Mouse (Mus musculus): Measurements from ENCODE around the gene Cox16.
A peak's percentile ranks its signal among the peaks of the same experiment; 100 is the strongest.
"Not testable (repeated sequence)": the region's sequence is repeated elsewhere in the genome, so short reads cannot be mapped to it uniquely, and the experiment has no call there.

Gene Cox16

DNA sequence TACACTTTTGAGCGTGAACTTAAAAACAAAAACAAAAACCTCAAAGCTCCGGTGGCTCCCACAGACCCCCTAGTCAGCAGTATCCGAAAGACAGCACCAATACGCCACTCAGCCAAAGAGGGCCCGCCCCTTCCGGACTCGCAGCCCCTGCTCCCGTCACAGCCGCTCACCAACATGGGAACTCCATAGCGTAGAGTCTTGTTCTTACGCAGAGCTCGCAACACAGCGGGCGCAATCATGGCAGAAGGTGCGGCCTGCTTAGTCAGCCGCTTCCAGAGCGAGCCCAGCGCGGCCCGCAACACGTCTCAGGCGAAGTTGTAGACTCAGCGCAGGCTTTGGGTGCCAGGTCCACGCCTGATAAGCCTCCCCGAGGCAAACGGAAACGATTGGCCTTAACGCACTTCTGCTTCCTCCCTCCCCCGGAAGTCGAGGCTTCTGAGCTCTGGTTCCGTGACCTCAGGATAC lies at the start of gene Cox16:
Gene Cox16, minus strand, starts transcription at position 401 of the 465 bp plus-strand sequence.
- DNase-seq (ENCODE audit: low spot score), result peak; percentile 76

DNA sequence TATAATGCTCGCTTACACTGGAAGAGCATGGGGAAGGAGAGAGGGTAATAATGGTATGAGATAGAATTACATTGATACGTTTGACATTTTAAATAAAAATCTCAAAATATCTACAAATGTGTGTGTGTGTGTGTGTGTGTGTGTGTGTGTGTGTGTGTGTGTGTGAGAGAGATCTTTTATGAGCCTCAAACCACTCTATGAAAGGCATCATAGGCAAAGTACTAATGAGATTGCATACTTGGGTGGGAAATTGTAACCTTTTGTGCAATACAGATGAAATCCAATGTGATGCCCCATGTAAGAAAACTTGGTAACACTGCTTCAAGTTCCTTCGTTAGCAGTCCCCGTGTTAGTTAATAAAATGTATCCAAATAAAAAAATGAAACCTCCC lies 48.1 kb upstream of the Cox16 start:
- DNase-seq (ENCODE audit: low spot score), result no peak

DNA sequence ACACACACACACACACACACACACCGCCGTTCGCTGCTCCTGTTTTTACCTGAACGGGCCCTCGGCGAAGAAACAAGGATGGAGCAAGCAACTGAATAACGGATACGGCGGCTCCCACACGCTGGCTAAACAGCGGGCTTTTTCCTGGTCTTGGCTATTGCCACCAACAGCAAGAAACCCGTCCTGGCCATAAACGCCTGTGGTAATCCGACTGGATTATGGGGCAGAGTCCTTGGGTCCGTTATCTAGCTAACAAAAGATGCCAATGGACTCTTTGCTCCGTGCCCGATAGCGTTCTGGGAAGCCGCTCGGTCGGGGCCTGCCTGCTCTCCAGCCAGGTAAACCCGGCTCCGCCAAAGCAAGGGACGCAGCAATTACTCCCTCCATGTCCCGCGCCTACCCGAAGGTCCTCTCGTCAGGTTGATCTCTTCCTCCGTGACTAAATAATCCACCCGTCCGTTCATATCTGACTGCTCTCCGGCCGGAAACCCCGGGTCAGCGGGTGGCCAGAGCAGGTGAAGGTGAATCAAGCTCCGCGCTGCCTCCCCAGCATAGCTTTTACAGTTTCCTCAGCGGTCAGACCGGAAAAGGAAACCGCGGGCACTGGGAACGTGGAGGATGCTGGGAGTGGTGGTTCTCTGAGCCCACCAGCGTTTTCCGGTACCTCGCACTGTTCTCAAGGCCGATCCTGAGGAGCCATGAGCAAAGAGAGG lies 47.5 kb upstream of the Cox16 start, which contains the start of the genes Gm20498 and Synj2bp:
Gene Gm20498, minus strand, starts transcription at position 590 of the 713 bp plus-strand sequence.
Gene Synj2bp, minus strand, starts transcription at position 596 of the 713 bp plus-strand sequence.
- peak; percentile 75 for DNase-seq (ENCODE audit: low spot score)

DNA sequence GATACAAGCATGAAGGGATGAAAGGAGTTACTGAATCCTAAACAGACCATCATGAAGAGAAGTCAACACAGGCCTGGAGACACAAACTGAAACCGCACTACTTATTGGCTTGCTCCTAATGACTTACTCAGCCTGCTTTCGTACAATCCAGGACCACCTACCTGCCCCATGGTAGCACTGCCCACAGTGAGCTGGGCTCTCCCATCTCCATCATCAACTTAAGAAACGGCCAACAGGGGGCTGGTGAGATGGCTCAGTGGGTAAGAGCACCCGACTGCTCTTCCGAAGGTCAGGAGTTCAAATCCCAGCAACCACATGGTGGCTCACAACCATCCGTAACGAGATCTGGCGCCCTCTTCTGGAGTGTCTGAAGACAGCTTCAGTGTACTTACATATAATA lies 45.7 kb upstream of the Cox16 start:
- DNase-seq (ENCODE audit: low spot score), result not testable (repeated sequence)

DNA sequence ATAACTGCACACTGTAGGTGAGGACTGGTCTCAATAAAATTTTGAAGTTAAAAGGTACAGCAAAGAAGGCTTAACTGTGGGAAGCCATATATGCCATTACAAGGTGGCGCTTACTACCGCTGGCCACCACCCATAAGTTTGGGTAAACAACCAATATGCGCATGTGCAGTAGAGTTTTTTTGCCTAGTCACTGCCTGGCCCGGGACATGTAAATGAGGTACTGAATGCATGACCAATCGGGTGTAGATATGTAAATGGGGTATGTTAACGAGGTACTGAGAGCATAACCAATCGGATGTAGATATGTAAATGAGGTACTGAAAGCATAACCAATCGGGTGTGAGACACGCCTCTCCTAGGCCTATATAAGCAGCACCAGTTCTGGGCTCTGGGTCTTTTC lies 12.0 kb upstream of the Cox16 start:
- DNase-seq (ENCODE audit: low spot score), result not testable (repeated sequence)

DNA sequence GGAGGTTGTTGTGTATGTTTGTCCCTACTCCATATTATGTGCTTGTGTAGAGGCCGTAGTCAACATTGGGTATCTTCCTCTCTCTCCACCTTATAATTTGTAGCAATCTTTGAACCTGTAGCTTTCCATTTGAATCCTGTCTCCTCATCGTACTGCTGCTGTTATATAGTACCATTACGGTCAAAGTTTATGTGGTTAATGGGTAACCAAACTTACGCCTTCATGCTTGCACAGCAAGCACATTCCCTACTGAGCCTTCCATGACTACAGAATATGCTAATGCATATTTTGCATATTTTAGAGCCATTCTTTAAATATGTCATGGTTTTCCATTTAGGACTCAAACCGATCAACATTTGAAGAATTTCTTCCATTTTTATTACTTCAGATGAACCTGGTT lies 5.6 kb upstream of the Cox16 start:
- no peak for DNase-seq (ENCODE audit: low spot score)

DNA sequence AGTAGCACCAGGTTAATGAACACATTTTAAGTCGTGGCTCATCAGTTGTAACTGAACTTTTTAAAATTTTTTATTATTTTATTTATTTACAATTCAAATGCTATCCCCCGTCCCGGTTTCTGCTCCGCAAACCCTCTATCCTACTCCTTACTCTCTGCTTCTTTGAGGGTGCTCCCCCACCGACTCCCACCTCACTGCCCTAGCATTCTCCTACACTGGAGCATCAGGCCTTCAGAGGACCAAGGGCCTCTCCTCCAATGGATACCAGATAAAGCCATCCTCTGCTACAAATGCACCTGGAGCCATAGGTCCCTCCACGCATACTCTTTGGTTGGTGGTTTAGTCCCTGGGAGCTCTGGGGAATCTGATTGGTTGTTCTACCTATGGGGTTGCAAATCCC lies 384 bp upstream of the Cox16 start:
- DNase-seq (ENCODE audit: low spot score), result no peak

DNA sequence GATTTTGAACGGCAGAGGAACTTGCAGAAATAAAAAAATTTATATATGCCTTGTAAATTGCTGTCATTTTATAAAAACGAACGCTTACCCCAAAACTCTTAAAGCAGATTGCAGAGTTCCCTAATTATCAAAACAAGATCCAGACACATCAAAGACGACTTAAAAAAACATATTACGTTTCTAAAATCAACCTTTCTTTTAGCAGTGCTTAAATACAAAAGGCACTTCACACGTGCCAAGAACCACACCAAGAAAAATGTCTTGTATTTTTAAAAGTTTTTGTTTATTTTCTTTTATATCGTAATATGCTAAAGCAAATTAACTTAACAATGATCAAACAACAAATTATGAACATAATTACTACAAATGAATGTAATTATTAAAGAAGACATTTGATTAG lies 715 bp downstream of the Cox16 start:
- DNase-seq (ENCODE audit: low spot score), result no peak

DNA sequence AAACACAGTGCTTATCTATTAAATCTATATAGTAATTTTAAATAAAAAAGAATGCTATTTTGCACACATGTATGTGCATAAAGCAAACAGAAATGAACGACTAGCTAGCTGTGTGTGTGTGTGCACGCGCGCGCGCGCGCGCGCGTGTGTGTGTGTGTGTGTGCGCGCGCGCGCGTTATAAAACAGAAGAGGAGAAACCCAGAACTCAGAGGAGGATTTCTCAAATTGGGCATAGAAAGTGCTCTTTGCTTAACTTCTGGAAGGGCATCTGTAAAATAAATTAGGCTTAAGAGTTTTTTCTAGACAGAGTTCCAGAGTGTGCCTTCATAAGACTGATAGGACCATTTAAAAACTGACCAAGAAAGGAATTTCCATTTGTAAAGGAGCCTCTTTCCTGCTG lies 1.3 kb downstream of the Cox16 start:
- DNase-seq (ENCODE audit: low spot score), result no peak

DNA sequence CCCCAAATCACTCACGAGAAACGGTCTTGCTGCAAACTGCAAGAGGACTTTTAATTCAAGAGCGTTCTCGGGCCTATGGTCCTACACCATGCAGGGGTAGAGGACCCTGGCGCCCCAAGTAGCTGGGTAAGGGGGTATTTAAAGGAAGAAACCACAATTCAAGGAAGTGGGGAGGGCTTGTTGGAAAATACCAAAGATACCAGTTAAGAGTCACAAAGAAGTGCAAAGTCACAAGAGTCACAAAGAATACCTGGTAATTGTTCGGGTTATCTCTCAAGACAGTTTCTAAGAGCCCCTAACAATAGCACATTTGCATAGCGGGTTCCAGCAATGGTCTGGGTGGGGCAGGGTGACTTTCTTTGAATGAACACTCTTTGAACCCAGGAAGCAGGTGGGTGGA lies 25.9 kb downstream of the Cox16 start:
- not testable (repeated sequence) for DNase-seq (ENCODE audit: low spot score)

DNA sequence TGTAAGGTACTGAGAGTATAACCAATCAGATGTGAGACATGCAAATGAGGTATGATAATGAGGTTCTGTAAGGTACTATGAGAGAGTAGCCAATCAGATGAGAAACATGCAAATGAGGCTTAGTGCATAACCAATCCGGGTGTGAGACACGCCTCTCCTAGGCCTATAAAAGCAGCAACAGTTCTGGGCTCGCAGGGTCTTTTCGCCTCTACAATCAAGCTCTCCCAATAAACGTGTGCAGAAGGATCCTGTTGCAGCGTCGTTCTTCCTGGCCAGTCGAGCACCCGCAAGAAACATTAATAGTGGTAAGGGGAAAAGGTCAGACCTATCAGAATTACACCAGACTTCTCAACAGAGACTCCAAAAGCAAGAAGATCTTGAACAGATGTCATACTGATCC lies 45.9 kb downstream of the Cox16 start:
- not testable (repeated sequence) for DNase-seq (ENCODE audit: low spot score)

DNA sequence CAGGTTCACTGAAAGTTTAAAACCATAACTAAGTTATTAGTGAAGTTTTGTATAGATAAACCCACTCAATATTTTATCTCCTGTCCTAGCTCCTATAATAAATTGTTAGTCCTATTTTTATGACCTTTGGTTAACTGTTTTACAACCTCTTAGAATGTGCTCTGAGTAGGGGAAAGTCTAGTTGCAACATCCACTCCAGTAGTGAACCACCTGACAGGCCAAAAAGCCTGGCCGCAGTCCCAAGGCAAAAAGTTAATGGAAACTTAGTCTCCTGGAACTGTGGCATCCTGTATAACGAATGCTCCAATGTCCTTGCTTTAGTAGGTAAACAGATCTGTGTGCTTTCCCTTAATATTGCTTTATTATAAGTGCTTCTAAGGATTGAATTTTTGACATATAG lies 50.1 kb downstream of the Cox16 start:
- not testable (repeated sequence) for DNase-seq (ENCODE audit: low spot score)

DNA sequence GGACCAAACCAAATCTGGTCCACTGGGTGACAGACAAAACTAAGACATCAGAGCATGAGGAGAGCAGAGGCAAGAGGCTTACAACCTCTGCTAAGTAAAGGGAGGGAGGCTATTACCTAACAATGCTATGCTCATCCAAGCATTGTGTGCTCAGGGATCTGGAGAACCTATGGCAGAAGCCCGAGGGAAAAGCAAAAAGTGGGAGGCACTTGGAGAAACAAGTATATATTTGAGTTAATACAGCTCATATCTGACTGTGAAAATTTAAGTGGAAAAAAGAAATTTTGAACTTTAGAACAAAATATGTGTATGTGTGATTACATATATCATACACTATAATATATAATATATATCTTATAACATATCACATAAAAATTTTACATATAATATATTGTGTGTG lies 63.1 kb downstream of the Cox16 start, which contains the start of gene Adam4:
Gene Adam4, minus strand, starts transcription at position 101 of the 400 bp plus-strand sequence.
- DNase-seq (ENCODE audit: low spot score), result no peak

DNA sequence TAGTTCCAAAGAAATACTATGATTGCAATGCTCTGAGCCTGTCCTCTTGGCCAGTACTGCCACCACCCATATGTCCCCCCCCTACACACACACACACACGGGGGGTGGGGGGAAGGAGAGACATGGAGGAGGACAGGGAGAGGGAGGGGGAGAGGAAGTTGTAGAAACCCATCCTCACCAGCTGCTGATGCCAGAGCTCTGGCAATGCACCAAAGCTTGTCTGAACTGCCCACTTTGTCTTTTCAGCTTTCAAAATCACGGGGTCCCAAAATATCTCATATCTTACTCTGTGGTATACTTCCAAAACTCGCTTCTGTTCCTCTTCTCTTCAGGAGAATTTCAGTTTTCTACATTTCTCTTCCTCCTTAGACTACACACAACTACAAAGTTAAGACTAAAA lies 71.7 kb downstream of the Cox16 start:
- no peak for DNase-seq (ENCODE audit: low spot score)

DNA sequence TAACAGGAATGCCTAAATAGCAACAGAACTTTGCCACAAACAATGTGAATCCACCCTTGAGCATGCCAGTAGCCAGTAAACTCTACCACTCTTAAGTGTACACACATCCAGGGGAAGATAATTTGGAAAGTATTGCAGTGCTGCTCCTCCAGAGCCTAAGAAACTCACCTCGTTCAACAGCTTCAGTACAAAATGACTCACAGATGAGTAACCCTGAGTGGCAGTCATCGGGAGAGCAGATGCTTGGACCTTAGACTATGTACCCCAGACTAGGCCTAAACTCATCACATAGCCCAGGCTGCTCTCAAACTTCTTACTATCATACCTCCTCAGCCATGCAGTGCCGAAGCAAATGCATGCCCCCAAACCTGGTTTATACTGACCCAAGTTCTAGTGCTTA lies 76.0 kb downstream of the Cox16 start:
- no peak for DNase-seq (ENCODE audit: low spot score)

DNA sequence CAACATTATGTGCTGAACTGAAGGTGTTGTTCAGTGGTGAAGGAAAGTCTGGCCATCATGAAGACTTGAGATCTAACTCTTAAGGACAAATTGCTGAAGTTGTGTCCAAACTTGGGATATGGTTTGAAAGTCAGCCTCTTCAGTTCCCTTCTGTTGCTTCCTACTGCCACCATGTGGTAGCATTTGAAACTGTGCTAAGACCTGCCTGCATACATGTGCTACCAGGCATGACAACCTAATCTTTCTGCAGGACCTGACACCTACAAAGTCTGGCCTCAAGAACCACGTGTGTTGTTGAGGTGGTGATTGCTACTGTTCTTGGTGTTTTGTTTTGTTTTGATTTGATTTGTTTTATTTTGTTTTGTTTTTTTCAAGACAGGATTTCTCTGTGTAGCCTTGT lies 82.7 kb downstream of the Cox16 start:
- no peak for DNase-seq (ENCODE audit: low spot score)

DNA sequence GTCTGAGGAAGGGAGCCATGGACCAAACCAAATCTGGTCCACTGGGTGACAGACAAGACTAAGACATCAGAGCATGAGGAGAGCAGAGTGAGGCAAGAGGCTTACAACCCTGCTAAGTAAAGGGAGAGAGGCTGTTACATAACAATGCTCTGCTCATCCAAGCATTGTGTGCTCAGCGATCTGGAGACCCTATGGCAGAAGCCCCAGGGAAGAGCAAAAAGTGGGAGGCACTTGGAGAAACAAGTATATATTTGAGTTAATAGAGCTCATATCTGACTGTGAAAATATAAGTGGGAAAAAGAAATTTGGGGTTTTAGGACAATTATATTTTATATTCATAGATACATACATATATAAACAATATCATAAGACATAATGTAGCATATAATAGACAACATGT lies 105.6 kb downstream of the Cox16 start, which contains the start of gene Gm4787:
Gene Gm4787, minus strand, starts transcription at position 101 of the 400 bp plus-strand sequence.
- not testable (repeated sequence) for DNase-seq (ENCODE audit: low spot score)

DNA sequence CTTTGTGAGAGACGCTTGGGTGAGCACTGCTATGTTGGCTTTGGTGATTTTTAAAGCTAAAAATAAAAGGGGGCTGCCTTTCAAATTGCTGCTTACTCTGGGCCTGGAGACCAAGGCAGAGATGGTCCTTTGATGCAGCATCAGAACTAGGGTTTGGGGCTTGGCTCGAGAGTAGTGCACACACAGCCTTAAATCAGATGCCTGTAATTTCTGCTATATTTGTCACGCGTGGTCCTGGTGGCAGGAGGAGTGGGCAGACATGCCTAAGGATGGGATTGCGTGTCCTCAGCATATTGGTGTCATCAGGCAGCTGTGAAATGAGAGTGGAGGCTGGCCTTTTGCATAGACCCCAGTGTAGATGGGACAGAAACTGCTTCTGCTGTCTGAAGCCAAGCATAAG lies 151.1 kb downstream of the Cox16 start:
- DNase-seq (ENCODE audit: low spot score), result no peak

DNA sequence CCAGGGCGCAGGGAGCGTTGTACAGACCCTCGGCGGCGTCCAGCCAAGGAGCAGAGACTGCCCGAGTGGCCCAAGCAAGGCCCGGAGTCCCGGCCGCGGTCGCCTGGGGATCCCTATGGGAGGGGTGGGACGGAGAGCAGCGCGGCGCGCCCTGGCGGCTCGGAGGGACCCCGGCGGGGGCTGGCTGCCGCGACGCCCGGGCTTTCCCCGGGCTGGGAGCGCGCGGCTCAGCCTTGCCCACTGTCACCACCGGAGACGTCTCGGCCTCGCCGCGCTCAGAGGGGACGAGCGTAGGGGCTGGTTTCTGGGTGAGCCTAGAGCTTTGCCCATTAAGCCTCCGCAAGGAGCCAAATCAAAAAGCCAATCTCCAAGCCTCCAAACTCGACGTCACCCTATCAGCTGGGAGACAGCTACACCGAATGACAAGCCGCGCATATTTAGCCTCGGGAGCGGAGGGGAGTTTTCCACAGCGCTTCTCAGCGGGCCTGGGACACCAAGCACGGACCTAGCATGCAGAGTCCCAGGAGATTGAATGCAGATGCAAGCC lies 152.0 kb downstream of the Cox16 start, which contains the start of gene Slc8a3:
Gene Slc8a3, minus strand, starts transcription at position 306 of the 547 bp plus-strand sequence.
- no peak for DNase-seq (ENCODE audit: low spot score)

DNA sequence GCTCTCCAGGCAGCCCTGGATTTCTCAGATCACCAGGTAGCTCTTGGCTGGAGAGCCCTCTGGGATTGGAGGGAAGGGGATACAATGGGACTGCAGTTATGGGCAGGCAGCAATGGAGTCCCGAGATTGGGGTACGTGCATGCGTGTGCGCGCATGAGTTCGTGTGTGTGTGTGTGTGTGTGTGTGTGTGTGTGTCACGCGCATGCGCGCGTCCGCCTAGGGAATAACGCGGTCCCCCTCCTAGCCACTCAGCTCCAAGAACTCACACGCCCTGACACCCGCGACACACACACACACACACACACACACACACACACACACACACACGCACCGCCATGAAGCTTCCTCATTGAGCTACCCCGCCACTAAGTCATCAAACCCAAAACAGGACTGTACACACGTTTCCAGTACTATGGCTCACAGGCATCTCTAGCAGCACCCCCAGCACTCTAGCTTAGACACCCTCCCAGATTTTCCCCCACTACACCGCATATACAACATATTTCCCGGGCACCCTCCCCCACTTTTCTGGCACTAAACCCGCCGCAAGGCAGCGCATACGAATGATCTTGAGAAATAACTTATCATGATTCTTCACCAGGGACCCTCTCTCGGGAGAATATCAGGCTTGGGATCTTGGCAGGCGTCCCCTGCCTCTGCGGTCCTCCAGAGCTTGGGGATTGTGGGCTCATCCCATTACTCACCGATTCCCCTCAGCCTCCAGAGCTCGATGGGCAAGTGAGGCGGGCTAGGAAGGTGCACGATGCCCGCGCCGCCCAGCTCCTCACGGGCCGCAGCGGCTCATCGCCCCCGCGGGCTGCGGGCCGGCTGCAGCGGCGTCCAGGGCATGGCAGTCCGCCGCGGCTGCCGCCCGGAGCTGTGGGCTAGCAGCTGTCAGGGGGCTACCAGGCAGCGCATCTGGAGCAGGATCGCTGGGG lies 152.7 kb downstream of the Cox16 start:
- no peak for DNase-seq (ENCODE audit: low spot score)

DNA sequence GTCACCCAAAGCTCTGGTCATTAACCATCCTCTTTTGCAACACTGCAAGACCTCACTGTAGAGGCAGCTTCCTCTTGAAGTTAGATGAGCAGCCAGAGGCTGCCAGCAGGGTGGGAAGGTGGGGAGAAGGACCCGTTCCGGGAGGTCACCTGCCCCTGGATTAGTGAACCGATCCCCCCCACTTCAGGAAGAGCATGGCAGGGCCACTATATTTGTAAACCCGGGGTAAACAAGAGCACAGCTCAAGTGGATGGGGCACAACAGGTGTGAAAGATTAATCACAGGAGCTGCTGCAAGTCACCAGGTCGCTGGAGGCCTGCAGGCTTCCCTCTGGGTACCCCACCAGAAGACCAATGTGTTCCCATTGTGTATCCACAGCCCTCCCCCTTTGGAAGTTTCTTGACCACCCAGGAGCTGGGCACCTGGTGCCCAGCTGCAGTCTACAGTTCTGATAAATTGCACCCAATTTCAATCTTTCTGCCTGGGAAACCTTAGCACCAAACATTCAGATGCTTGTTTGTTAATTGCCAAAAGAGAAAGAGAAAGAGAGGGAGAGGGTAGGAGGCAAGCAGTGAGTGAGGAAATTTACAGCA lies 153.8 kb downstream of the Cox16 start:
- no peak for DNase-seq (ENCODE audit: low spot score)

DNA sequence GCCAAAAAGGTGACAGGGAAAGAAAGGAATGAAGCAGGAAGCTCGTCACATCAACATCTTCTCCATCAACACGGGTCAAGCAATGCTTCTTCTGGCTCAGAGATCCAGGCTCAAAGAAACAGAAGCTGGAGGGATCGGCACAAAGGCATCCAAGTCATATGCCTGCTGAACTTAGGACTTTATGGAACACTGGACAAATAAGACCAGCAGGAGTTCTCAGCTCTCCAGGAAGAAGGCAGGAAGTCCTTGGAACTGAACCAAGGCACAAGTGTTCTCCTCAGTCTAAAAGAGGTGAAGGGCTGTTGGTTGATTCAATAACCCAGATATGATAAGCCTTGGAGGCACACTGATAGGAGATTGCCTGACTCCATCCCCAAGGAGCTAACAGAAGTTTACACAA lies 159.9 kb downstream of the Cox16 start:
- DNase-seq (ENCODE audit: low spot score), result no peak

Measured in ovary, adult 18-20 months (tissue).